Mouse (Mus musculus) cerebellum, adult 2 months (tissue): ENCODE results near the gene Cyp17a1. TPM values are rescaled to one million over a fixed set of nuclear protein-coding genes. Genes with fewer than 3 reads are reported as not detected.

Experiments used
- DNase-seq, 2 experiments: peaks; one replicate each; pipeline ENCODE4 v3.0.0; 2021
- H3K27ac ChIP-seq: fragments of 200-500 bp; 2 replicates; pipeline ENCODE4 v1.5.1; 2012; ENCODE audit warnings: low read length, control low read depth, inconsistent platforms; ENCODE audit not compliant: insufficient read depth
- H3K27me3 ChIP-seq: fragments of 200-500 bp; 2 replicates; pipeline ENCODE4 v1.6.1; 2012; ENCODE audit warnings: inconsistent platforms, mild to moderate bottlenecking, low read length, moderate library complexity; ENCODE audit not compliant: control insufficient read depth, insufficient read depth
- H3K4me1 ChIP-seq: fragments of 200-500 bp; 2 replicates; pipeline ENCODE4 v1.6.1; 2011; ENCODE audit warnings: low read length; ENCODE audit not compliant: control insufficient read depth, insufficient read depth
- H3K4me3 ChIP-seq: fragments of 200-500 bp; replicated peaks from 2 replicates; pipeline ENCODE3; 2011; ENCODE audit warnings: mild to moderate bottlenecking, low read depth, low read length, control low read depth; ENCODE audit not compliant: insufficient read depth
- CTCF ChIP-seq: fragments of 200-500 bp; IDR thresholded peaks from 2 replicates; pipeline ENCODE4 v1.5.1; 2011; ENCODE audit warnings: low read depth, mild to moderate bottlenecking, control low read depth, low read length, moderate library complexity, borderline replicate concordance; ENCODE audit not compliant: insufficient read depth
- POLR2A ChIP-seq: fragments of 200-500 bp; IDR thresholded peaks from 2 replicates; pipeline ENCODE4 v1.6.1; 2011; ENCODE audit warnings: low read length, control low read depth, borderline replicate concordance; ENCODE audit not compliant: insufficient read depth
- WGBS: fragments of 180-500 bp; shearing (Covaris S2); methylation state at CpG from one replicate; pipeline ENCODE4 v1.1.7; 2018; 5-methylcytosine and 5-hydroxymethylcytosine counted together
- polyA plus RNA-seq: library from polyadenylated mRNA; depleted of rRNA; stranded (reverse); fragments of >200 nt; gene quantifications from 2 replicates; pipeline ENCODE4 v1.2.3, GENCODE M21; 2012; rRNA removed

The Cyp17a1 gene
- 0.06 and 0.08 TPM in 2 replicates for polyA plus RNA-seq

GRCm38 (mm10) chr19:46672766-46673418, at the start of gene Cyp17a1:
Gene Cyp17a1, minus strand, starts transcription at chr19:46673172.
- 49% methylated on average over 5 of the region's 5 CpGs for WGBS
- TF ChIP-seq POLR2A (no peak), CTCF (no peak)
- no peak within 1 kb of the TSS for H3K27ac ChIP-seq
- no peak within 1 kb of the TSS for H3K4me3 ChIP-seq
- no peaks in the 10 kb centered on the region for H3K27me3 ChIP-seq
- H3K4me1 ChIP-seq: no peaks in the 10 kb centered on the region
- no peak for DNase-seq

DNA sequence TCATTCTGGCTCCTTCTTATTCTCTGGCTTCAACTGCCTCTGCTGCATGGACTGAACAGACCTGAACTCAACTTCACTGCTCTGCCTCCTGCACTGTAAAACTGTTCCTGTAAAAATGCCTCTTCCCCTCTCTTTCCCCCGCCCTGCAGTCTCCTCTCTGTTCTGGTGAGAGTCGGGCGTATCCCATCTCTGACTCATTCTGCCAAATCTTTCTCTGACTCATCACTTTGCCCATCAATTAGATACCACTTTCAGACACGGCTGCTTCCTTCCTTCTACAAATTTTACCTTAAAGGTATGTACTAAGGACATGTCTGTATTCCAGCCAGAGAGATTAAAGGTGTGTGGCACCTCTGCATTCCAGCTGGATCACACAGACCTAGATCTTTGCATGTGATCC, 45.2 kb upstream of the Cyp17a1 start:
- Histone ChIP-seq H3K27ac (no peak overlapping the region), H3K4me3 (no peak overlapping the region), H3K27me3 (no peaks in the 10 kb centered on the region), H3K4me1 (no peaks in the 10 kb centered on the region)
- TF ChIP-seq POLR2A (no peak), CTCF (no peak)
- 85% methylated on average over 4 of the region's 4 CpGs for WGBS
- DNase-seq: no peak

DNA sequence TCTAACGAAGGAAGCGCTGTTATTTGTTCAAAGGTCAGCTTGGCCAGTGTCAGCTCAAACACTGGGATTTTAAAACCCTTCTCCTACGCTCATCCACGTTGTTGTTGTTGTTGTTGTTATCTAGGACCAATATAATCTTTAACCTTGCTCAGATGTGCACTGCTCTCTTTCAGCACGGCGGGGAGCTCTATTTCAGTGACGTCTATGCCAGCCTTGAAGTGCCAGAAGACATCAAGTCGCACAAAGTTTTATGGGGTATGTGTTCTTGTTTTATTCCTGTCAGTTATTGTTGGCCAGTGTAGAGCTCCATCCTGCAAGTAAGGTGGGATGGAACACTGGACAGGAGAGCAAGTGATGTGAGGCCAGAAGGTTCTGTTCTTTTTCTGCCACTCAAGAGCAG, 42.0 kb upstream of the Cyp17a1 start:
- TF ChIP-seq POLR2A (no peak), CTCF (no peak)

DNA sequence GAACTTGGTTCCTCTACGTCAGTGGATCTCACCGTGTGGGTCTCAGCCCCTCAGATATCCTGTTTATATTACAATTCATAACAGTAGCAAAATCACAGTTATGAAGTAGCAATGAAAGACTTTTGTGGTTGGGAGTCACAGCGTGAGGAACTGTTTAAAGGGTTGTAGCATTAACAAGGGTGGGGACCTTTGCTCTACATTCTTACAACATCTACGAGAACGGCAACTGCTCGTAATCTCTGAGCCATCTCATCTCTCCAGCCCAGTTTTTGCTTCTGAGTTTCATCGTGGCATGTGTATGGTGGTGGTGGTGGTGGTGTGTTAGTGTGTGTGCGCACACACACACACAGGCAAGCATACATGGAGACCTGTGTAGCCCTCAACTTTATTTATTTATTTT, 41.3 kb upstream of the Cyp17a1 start:
- Histone ChIP-seq H3K27me3 (no peaks in the 10 kb centered on the region), H3K4me1 (no peaks in the 10 kb centered on the region), H3K4me3 (no peak overlapping the region), H3K27ac (no peak overlapping the region)
- TF ChIP-seq CTCF (no peak), POLR2A (no peak)
- no peak for DNase-seq
- 94% methylated on average over 8 of the region's 8 CpGs for WGBS

More for the DNA sequence above, 42.0 kb upstream of the Cyp17a1 start:
- no peak for DNase-seq
- no peaks in the 10 kb centered on the region for H3K27me3 ChIP-seq
- WGBS: 89% methylated on average over 8 of the region's 8 CpGs
- no peak overlapping the region for H3K4me3 ChIP-seq
- no peak overlapping the region for H3K27ac ChIP-seq
- H3K4me1 ChIP-seq: no peaks in the 10 kb centered on the region

DNA sequence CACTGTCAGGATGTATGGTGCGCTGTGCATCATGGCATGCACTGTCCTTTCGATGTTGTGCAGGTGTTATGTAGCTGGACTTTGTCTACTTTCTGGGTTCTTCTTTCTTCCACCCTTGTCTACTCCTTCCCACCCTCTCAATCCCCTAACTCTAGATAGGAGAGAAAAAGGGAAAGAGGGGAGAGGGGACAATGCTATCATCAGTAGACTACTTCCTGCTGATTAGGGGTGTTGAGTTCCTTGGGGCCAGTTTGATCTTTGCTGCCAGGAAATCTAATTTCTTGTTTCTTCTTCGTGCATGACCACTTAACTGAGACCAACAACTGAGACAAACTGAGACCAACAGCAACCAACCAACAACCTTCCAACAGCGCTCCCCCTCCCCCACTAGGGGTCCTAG, 37.6 kb upstream of the Cyp17a1 start:
- H3K27ac ChIP-seq: no peak overlapping the region
- H3K4me3 ChIP-seq: no peak overlapping the region
- no peaks in the 10 kb centered on the region for H3K27me3 ChIP-seq
- no peaks in the 10 kb centered on the region for H3K4me1 ChIP-seq
- WGBS: 82% methylated on average over 4 of the region's 4 CpGs
- TF ChIP-seq POLR2A: no peak
- TF ChIP-seq CTCF: no peak
- no peak for DNase-seq

DNA sequence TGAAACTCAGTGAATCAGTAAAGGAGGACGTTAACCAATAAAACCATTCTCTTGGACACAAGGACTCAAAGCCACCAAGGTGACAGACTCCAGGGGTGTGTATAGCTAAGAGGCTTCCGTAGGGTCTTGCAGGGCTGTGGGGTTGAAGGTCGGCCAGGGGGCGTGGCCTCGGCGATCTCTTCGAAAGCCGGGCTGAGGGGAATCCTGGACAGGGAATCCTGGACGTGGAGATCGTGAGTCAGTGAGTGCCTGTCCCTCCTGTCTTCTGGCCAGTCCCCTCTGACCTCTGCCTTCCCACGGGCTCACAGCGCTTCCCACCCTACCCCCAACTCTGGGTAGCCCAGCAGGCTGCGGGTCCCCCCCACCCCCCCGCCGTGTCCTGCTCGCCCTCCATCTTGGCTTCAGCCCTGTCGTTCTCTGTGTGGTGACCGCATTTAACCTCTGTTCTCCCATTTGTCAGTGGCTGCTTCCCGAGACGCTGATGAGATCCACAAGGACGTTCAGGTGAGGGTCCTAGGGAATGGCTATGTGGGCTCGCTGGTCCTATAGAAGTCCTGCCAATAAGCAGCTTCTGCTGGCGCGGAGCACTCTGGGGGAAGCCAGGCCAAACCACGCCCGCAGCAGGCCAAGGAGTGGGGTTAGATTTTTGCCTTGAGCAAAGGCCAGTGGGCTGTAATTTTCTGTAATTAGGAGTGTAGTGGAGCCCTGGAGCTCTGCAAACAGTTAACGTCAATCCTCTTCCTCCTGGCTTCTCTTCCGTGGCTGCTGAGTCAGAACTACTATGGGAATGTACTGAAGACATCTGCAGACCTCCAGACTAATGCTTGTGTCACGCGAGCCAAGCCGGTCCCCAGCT, 34.6 kb upstream of the Cyp17a1 start, which contains the start of gene As3mt:
As3mt (plus strand) TSS at position 163 of the 856 bp plus-strand sequence.
- no peak within 1 kb of the TSS for H3K27ac ChIP-seq
- 13% methylated on average over 31 of the region's 31 CpGs for WGBS
- DNase-seq: peak; percentile 69 to 72

DNA sequence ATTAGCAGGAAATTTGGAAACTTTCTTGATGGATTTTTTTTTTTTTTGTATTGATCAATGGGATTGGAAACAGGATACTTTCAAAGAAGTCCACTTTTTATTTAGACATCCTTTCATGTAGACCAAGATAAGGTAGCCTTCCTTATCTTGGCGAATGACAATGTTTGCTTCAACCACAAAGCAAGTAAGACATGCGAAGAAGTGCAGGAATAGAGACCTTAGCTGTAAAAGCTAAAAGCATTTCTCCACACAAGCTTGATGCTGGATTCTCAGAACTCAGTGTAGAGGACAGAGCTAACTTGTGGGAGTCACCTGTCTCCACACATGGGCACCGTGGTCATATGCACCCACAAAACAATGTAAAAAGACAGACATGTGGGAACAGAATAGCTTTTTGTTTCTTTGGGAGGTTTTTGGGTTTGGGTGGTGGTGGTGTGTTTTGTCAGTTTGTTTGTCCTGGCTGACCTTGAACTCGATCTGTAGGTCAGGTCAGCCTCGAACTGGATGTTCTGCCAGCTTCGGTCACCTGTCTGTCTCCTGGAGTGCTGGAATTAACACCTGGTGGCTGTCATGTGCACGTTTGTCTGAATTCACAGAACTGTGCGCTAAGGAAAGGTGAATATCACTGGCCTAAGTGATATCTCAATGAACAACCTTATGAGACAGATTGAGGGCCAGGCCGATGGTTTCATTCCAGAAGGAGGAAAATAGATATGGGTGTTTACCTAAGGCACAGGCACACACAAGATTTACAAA, 33.7 kb upstream of the Cyp17a1 start:
- H3K27ac ChIP-seq: no peak overlapping the region
- no peaks in the 10 kb centered on the region for H3K4me1 ChIP-seq
- H3K4me3 ChIP-seq: no peak overlapping the region
- WGBS: 85% methylated on average over 9 of the region's 9 CpGs
- H3K27me3 ChIP-seq: no peaks in the 10 kb centered on the region
- TF ChIP-seq CTCF: no peak
- no peak for TF ChIP-seq POLR2A
- DNase-seq: no peak

More for the DNA sequence above, 34.6 kb upstream of the Cyp17a1 start, which contains the start of gene As3mt:
- TF ChIP-seq CTCF (no peak), POLR2A (no peak)
- Histone ChIP-seq H3K4me3 (peak within 1 kb of the TSS; percentile 46), H3K27me3 (no peaks in the 10 kb centered on the region), H3K4me1 (no peaks in the 10 kb centered on the region)
